Mouse (Mus musculus) liver, adult 2 months (tissue): ENCODE data around the gene Tmem205. TPM values are rescaled to one million over a fixed set of nuclear protein-coding genes. Genes with fewer than 3 reads are reported as not detected.
A peak's percentile ranks its signal among the peaks of the same experiment; 100 is the strongest.

Experiments
- DNase-seq: peaks from one replicate; pipeline ENCODE4 v3.0.0-alpha.2; 2011; ENCODE audit warnings: low read depth, low spot score; ENCODE audit errors: extremely low read depth
- H3K27ac ChIP-seq: fragments of 200-500 bp; replicated peaks from 2 replicates; pipeline ENCODE4 v1.5.1; 2012; ENCODE audit warnings: low read depth, mild to moderate bottlenecking, control low read depth, inconsistent platforms, low read length; ENCODE audit not compliant: insufficient read depth
- H3K27me3 ChIP-seq: fragments of 200-500 bp; 2 replicates; pipeline ENCODE4 v1.6.1; 2012; ENCODE audit warnings: mild to moderate bottlenecking, moderate library complexity, low read length, inconsistent platforms; ENCODE audit not compliant: control insufficient read depth, insufficient read depth
- H3K36me3 ChIP-seq: fragments of 200-500 bp; 2 replicates; pipeline ENCODE4 v1.6.1; 2012; ENCODE audit warnings: low read length, inconsistent platforms; ENCODE audit not compliant: control insufficient read depth, insufficient read depth
- H3K4me1 ChIP-seq: fragments of 200-500 bp; 2 replicates; pipeline ENCODE4 v1.6.1; 2011; ENCODE audit warnings: low read length; ENCODE audit not compliant: control insufficient read depth, insufficient read depth
- H3K4me3 ChIP-seq: fragments of 200-500 bp; 2 replicates; pipeline ENCODE4 v1.5.1; 2011; ENCODE audit warnings: low read depth, mild to moderate bottlenecking, control low read depth, low read length, moderate library complexity; ENCODE audit not compliant: insufficient read depth
- H3K79me2 ChIP-seq: fragments of 200-500 bp; 2 replicates; pipeline ENCODE4 v1.6.1; 2012; ENCODE audit warnings: inconsistent platforms, mild to moderate bottlenecking, low read length, moderate library complexity; ENCODE audit not compliant: control insufficient read depth, insufficient read depth
- H3K9ac ChIP-seq: fragments of 200-500 bp; 2 replicates; pipeline ENCODE4 v1.6.1; 2012; ENCODE audit warnings: low read depth, mild to moderate bottlenecking, control low read depth, inconsistent platforms, low read length
- CTCF ChIP-seq: fragments of 200-500 bp; IDR thresholded peaks from 2 replicates; pipeline ENCODE4 v1.5.1; 2011; ENCODE audit warnings: low read depth, low read length, control low read depth
- POLR2A ChIP-seq: fragments of 200-500 bp; IDR thresholded peaks from 2 replicates; pipeline ENCODE4 v1.6.1; 2011; ENCODE audit warnings: low read length, control low read depth; ENCODE audit not compliant: insufficient read depth; ENCODE audit errors: extremely low read depth
- WGBS: fragments of 180-500 bp; shearing (Covaris S2); methylation state at CpG from one replicate; pipeline ENCODE4 v1.1.7; 2018; 5-methylcytosine and 5-hydroxymethylcytosine counted together
- polyA plus RNA-seq: library from polyadenylated mRNA; depleted of rRNA; stranded (reverse); fragments of >200 nt; gene quantifications from 2 replicates; pipeline ENCODE4 v1.2.3, GENCODE M21; 2012
- total RNA-seq: library from RNA; depleted of rRNA; stranded (reverse); fragments of >200 nt; gene quantifications from 2 replicates; pipeline ENCODE4 v1.2.3, GENCODE M21; 2014

Gene Tmem205
- total and polyA plus RNA-seq, 2 experiments: 970 to 1,979 TPM

GRCm38 (mm10) chr9:21943046-21943445 is 15.7 kb upstream of the Tmem205 start:
- 72% methylated on average over 12 of the region's 12 CpGs for WGBS
- H3K27me3 ChIP-seq: no peaks in the 10 kb centered on the region

GRCm38 (mm10) chr9:21938234-21938855 is 11.0 kb upstream of the Tmem205 start:
- no peak for TF ChIP-seq POLR2A
- no peak for TF ChIP-seq CTCF
- Histone ChIP-seq H3K4me3 (no peak overlapping the region), H3K27ac (no peak overlapping the region), H3K9ac (no peak overlapping the region), H3K27me3 (no peaks in the 10 kb centered on the region), H3K36me3 (no peaks in the 10 kb centered on the region), H3K4me1 (no peaks in the 10 kb centered on the region), H3K79me2 (no peaks in the 10 kb centered on the region)
- no peak for DNase-seq
- 94% methylated on average over 4 of the region's 4 CpGs for WGBS

More at GRCm38 (mm10) chr9:21943046-21943445, 15.7 kb upstream of the Tmem205 start:
- TF ChIP-seq POLR2A: no peak
- no peak for TF ChIP-seq CTCF
- Histone ChIP-seq H3K4me3 (no peak overlapping the region), H3K4me1 (no peaks in the 10 kb centered on the region), H3K36me3 (no peaks in the 10 kb centered on the region), H3K27ac (no peak overlapping the region), H3K79me2 (no peaks in the 10 kb centered on the region), H3K9ac (no peak overlapping the region)
- no peak for DNase-seq

- Histone ChIP-seq H3K36me3 (no peaks in the 10 kb centered on the region), H3K9ac (no peak overlapping the region), H3K4me3 (no peak overlapping the region), H3K27ac (no peak overlapping the region), H3K27me3 (no peaks in the 10 kb centered on the region), H3K4me1 (no peaks in the 10 kb centered on the region), H3K79me2 (no peaks in the 10 kb centered on the region)
- DNase-seq: no peak
- WGBS: 90% methylated on average over 4 of the region's 4 CpGs
- TF ChIP-seq CTCF (no peak), POLR2A (no peak)
Observed at GRCm38 (mm10) chr9:21937711-21938175, 10.4 kb upstream of the Tmem205 start.

GRCm38 (mm10) chr9:21936692-21937570 is 9.6 kb upstream of the Tmem205 start, which contains the start of gene Plppr2:
Gene Plppr2 (plus strand): TSS chr9:21937033.
- WGBS: 5% methylated on average over 43 of the region's 43 CpGs
- Histone ChIP-seq H3K79me2 (no peaks in the 10 kb centered on the region), H3K9ac (peak within 1 kb of the TSS; percentile 58)

GRCm38 (mm10) chr9:21935466-21936131 is 8.2 kb upstream of the Tmem205 start:
- Histone ChIP-seq H3K79me2 (no peaks in the 10 kb centered on the region), H3K27me3 (no peaks in the 10 kb centered on the region), H3K4me3 (no peak overlapping the region), H3K9ac (no peak overlapping the region), H3K27ac (no peak overlapping the region), H3K4me1 (no peaks in the 10 kb centered on the region), H3K36me3 (no peaks in the 10 kb centered on the region)
- no peak for TF ChIP-seq POLR2A
- no peak for TF ChIP-seq CTCF
- 96% methylated on average over 7 of the region's 7 CpGs for WGBS
- DNase-seq: no peak

More at GRCm38 (mm10) chr9:21936692-21937570, 9.6 kb upstream of the Tmem205 start, which contains the start of gene Plppr2:
- peak; percentile 84 for DNase-seq
- no peaks in the 10 kb centered on the region for H3K36me3 ChIP-seq
- peak within 1 kb of the TSS; percentile 59 for H3K4me3 ChIP-seq
- H3K27me3 ChIP-seq: no peaks in the 10 kb centered on the region
- TF ChIP-seq POLR2A (peak; percentile 20; the same call in 1 of the 2 replicates), CTCF (no peak)
- H3K4me1 ChIP-seq: no peaks in the 10 kb centered on the region
- H3K27ac ChIP-seq: no peak within 1 kb of the TSS
